ENCODE assay signal across 8 mouse cellular contexts in the genomic region with DNA sequence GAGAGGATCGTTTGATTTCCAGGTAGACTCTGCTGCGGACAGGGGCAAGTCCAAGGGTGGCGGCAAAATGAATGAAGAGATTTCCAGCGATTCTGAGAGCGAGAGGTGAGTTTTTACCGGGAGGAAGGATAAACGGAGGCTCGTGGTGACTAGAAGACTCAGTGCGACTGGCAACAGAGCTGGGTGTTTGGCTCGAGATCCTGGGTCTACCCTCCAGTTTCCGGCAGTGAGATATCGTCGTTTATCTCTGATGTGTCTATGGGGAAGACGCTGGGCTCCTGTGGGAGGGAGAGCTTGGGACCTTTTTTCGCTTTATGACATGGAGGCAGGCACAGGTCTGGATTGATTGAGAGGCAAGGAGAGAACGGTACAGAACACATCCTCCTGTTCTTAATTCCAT. TPM values are rescaled to one million over a fixed set of nuclear protein-coding genes. Genes with fewer than 3 reads are reported as not detected.
A peak's percentile ranks its signal among the peaks of the same experiment; 100 is the strongest.
DNase-seq lines count a peak whose midpoint lies in the region; ATAC-seq and TF ChIP-seq lines count a peak whose summit lies in the region.

No protein-coding gene starts in this region.

- H3K27ac ChIP-seq in kidney, postnatal 0 days: no peak overlapping the region
- H3K27ac ChIP-seq in ES-Bruce4 (ENCODE audit: insufficient read depth, low read length): no peak overlapping the region
- peak overlapping the region; percentile 83 for H3K27ac ChIP-seq in forebrain, embryonic 10.5 days
- no peak overlapping the region for H3K27ac ChIP-seq in limb, embryonic 12.5 days
- no peak overlapping the region for H3K27ac ChIP-seq in neural tube, embryonic 14.5 days (ENCODE audit: low read depth, low read length)

- no peak for ATAC-seq in kidney, postnatal 0 days (replicated peaks; ENCODE audit: low FRiP score, low read depth)
- no peak for ATAC-seq in limb, embryonic 12.5 days (ENCODE audit: insufficient number of reproducible peaks, insufficient read depth, low FRiP score, low TSS enrichment, low read depth)
- no peak for ATAC-seq in neural tube, embryonic 14.5 days (ENCODE audit: low read depth)
- no peak for ATAC-seq in activated CD4-positive, CD25-positive, alpha-beta regulatory T cell, adult 4 months

- TF ChIP-seq POLR2A in ES-Bruce4 (IDR thresholded peaks at IDR 0.05; ENCODE audit: insufficient read depth, low read length): no peak

- H3K4me1 ChIP-seq in kidney, postnatal 0 days (replicated peaks; ENCODE audit: insufficient read depth, low read length): peaks cover 12% of the 10 kb centered on the region
- H3K4me1 ChIP-seq in ES-Bruce4 (ENCODE audit: control insufficient read depth, insufficient read depth, low read length): peaks cover 2% of the 10 kb centered on the region
- H3K4me1 ChIP-seq in forebrain, embryonic 10.5 days: peaks cover 62% of the 10 kb centered on the region
- peaks cover 33% of the 10 kb centered on the region for H3K4me1 ChIP-seq in limb, embryonic 12.5 days (replicated peaks)
- H3K4me1 ChIP-seq in neural tube, embryonic 14.5 days (ENCODE audit: control insufficient read depth, insufficient read depth, low read length): peaks cover 9% of the 10 kb centered on the region

- WGBS in kidney, postnatal 0 days: 2% methylated on average over 16 of the region's 16 CpGs
- WGBS in forebrain, embryonic 10.5 days: 8% methylated on average over 16 of the region's 16 CpGs
- 2% methylated on average over 16 of the region's 16 CpGs for WGBS in limb, embryonic 12.5 days
- 5% methylated on average over 16 of the region's 16 CpGs for WGBS in neural tube, embryonic 14.5 days

- no peak for TF ChIP-seq EP300 in ES-Bruce4 (IDR thresholded peaks at IDR 0.05; ENCODE audit: insufficient read depth, low read depth, low read length)

- DNase-seq in kidney, postnatal 0 days (ENCODE audit: low spot score): no peak
- DNase-seq in kidney, postnatal 36 days: no peak
- DNase-seq in forebrain, embryonic 10.5 days (ENCODE audit: extremely low spot score, low spot score): no peak
- no peak for DNase-seq in adipocyte (ENCODE audit: low spot score)

- peaks cover 10% of the 10 kb centered on the region; the same call in 1 of the 2 replicates for H3K36me3 ChIP-seq in kidney, postnatal 0 days (ENCODE audit: insufficient read depth, low read length)
- peaks cover 8% of the 10 kb centered on the region for H3K36me3 ChIP-seq in ES-Bruce4 (ENCODE audit: control insufficient read depth, insufficient read depth, low read length, poor library complexity, severe bottlenecking)
- peaks cover 36% of the 10 kb centered on the region for H3K36me3 ChIP-seq in forebrain, embryonic 10.5 days (replicated peaks)
- H3K36me3 ChIP-seq in limb, embryonic 12.5 days: peaks cover 35% of the 10 kb centered on the region
- H3K36me3 ChIP-seq in neural tube, embryonic 14.5 days (ENCODE audit: control insufficient read depth, insufficient read depth, low read length): peaks cover 7% of the 10 kb centered on the region; the same call in 1 of the 2 replicates

- TF ChIP-seq CTCF in kidney, postnatal 0 days (IDR thresholded peaks at IDR 0.05; ENCODE audit: low read depth): no peak
- no peak for TF ChIP-seq CTCF in ES-Bruce4 (IDR thresholded peaks at IDR 0.05; ENCODE audit: low read depth, low read length)

- H3K9ac ChIP-seq in kidney, postnatal 0 days (ENCODE audit: low read depth, low read length): peak overlapping the region; percentile 67
- H3K9ac ChIP-seq in ES-Bruce4 (ENCODE audit: low read depth, poor library complexity, severe bottlenecking): peak overlapping the region; percentile 86
- peak overlapping the region; percentile 67 for H3K9ac ChIP-seq in limb, embryonic 12.5 days (replicated peaks)
- peak overlapping the region; percentile 57 for H3K9ac ChIP-seq in neural tube, embryonic 14.5 days (replicated peaks; ENCODE audit: low read depth, low read length)

- H3K27me3 ChIP-seq in kidney, postnatal 0 days (ENCODE audit: insufficient read depth, low read length): no peaks in the 10 kb centered on the region
- no peaks in the 10 kb centered on the region for H3K27me3 ChIP-seq in ES-Bruce4 (ENCODE audit: control insufficient read depth, insufficient read depth, low read length, poor library complexity, severe bottlenecking)
- H3K27me3 ChIP-seq in forebrain, embryonic 10.5 days (ENCODE audit: poor library complexity, severe bottlenecking): 0 out of 2 replicates have a peak, but pooled peaks cover 9% of the 10 kb centered on the region
- H3K27me3 ChIP-seq in limb, embryonic 12.5 days: no peaks in the 10 kb centered on the region
- H3K27me3 ChIP-seq in neural tube, embryonic 14.5 days (ENCODE audit: control insufficient read depth, insufficient read depth, low read length): no peaks in the 10 kb centered on the region

- H3K9me3 ChIP-seq in kidney, postnatal 0 days (replicated peaks; ENCODE audit: low read length): no peaks in the 10 kb centered on the region
- H3K9me3 ChIP-seq in ES-Bruce4 (replicated peaks; ENCODE audit: control insufficient read depth, insufficient read depth, low read length, poor library complexity, severe bottlenecking): no peaks in the 10 kb centered on the region
- no peaks in the 10 kb centered on the region for H3K9me3 ChIP-seq in forebrain, embryonic 10.5 days
- H3K9me3 ChIP-seq in limb, embryonic 12.5 days: no peaks in the 10 kb centered on the region
- no peaks in the 10 kb centered on the region for H3K9me3 ChIP-seq in neural tube, embryonic 14.5 days (ENCODE audit: control insufficient read depth, low read length)

- H3K4me3 ChIP-seq in kidney, postnatal 0 days (replicated peaks; ENCODE audit: low read depth, low read length): peak overlapping the region; percentile 61
- peak overlapping the region; percentile 96 for H3K4me3 ChIP-seq in ES-Bruce4 (ENCODE audit: low read depth, low read length)
- H3K4me3 ChIP-seq in forebrain, embryonic 10.5 days: peak overlapping the region; percentile 87
- peak overlapping the region; percentile 59 for H3K4me3 ChIP-seq in limb, embryonic 12.5 days (replicated peaks)
- H3K4me3 ChIP-seq in neural tube, embryonic 14.5 days (ENCODE audit: low read depth, low read length): peak overlapping the region; percentile 62

- peak overlapping the region; percentile 75 for H3K4me2 ChIP-seq in kidney, postnatal 0 days (ENCODE audit: low read length)
- peak overlapping the region; percentile 80 for H3K4me2 ChIP-seq in limb, embryonic 12.5 days
- peak overlapping the region; percentile 87 for H3K4me2 ChIP-seq in neural tube, embryonic 14.5 days (ENCODE audit: low read depth, low read length)

RNA-seq across cellular contexts. Expression of gene Parp3, which starts 0.9 kb away (rescaled TPM):
- polyA plus RNA-seq in kidney, postnatal 0 days (2015; fragmentation: Nextera tagmentation; extraction: Ambion mirVana): 5.8 and 6.4 TPM in 2 replicates
- 5.1 and 8.0 TPM in 2 replicates for polyA plus RNA-seq in ES-Bruce4 (2011; ENCODE audit: insufficient read depth, insufficient read length, low read depth, missing spikeins)
- 2.1 and 2.6 TPM in 2 replicates for polyA plus RNA-seq in forebrain, embryonic 10.5 days (2016; fragmentation: Nextera tagmentation; extraction: Ambion mirVana)
- polyA plus RNA-seq in limb, embryonic 12.5 days (2016; fragmentation: Nextera tagmentation; extraction: Ambion mirVana): 2.8 and 3.5 TPM in 2 replicates
- polyA plus RNA-seq in neural tube, embryonic 14.5 days (2014; fragmentation: Nextera tagmentation; extraction: Ambion mirVana): 0.17 and 0.36 TPM in 2 replicates
- 10 to 100 TPM; 36.0 to 48.1 TPM for polyA plus RNA-seq in activated CD4-positive, CD25-positive, alpha-beta regulatory T cell, adult 4 months (2017; shearing (Covaris generic))

RNA-seq across cellular contexts. Expression of gene Rrp9, which starts 1.9 kb away (rescaled TPM):
- 35.6 and 40.0 TPM in 2 replicates for polyA plus RNA-seq in kidney, postnatal 0 days (2015; fragmentation: Nextera tagmentation; extraction: Ambion mirVana)
- 82.1 and 89.4 TPM in 2 replicates for polyA plus RNA-seq in ES-Bruce4 (2011; ENCODE audit: insufficient read depth, insufficient read length, low read depth, missing spikeins)
- 85.2 and 91.4 TPM in 2 replicates for polyA plus RNA-seq in forebrain, embryonic 10.5 days (2016; fragmentation: Nextera tagmentation; extraction: Ambion mirVana)
- polyA plus RNA-seq in limb, embryonic 12.5 days (2016; fragmentation: Nextera tagmentation; extraction: Ambion mirVana): 59.0 and 61.1 TPM in 2 replicates
- polyA plus RNA-seq in neural tube, embryonic 14.5 days (2014; fragmentation: Nextera tagmentation; extraction: Ambion mirVana): 36.1 and 36.2 TPM in 2 replicates
- 10 to 100 TPM; 23.1 to 33.9 TPM for polyA plus RNA-seq in activated CD4-positive, CD25-positive, alpha-beta regulatory T cell, adult 4 months (2017; shearing (Covaris generic))

RNA-seq across cellular contexts. Expression of gene Gpr62, which starts 11.9 kb away (rescaled TPM):
- polyA plus RNA-seq in kidney, postnatal 0 days (2015; fragmentation: Nextera tagmentation; extraction: Ambion mirVana): 0.52 and 0.91 TPM in 2 replicates
- 0.30 and 0.44 TPM in 2 replicates for polyA plus RNA-seq in ES-Bruce4 (2011; ENCODE audit: insufficient read depth, insufficient read length, low read depth, missing spikeins)
- 0.10 and 0.27 TPM in 2 replicates for polyA plus RNA-seq in forebrain, embryonic 10.5 days (2016; fragmentation: Nextera tagmentation; extraction: Ambion mirVana)
- 0.65 and 0.90 TPM in 2 replicates for polyA plus RNA-seq in limb, embryonic 12.5 days (2016; fragmentation: Nextera tagmentation; extraction: Ambion mirVana)
- 1.5 and 1.7 TPM in 2 replicates for polyA plus RNA-seq in neural tube, embryonic 14.5 days (2014; fragmentation: Nextera tagmentation; extraction: Ambion mirVana)
- not detected for polyA plus RNA-seq in activated CD4-positive, CD25-positive, alpha-beta regulatory T cell, adult 4 months (2017; shearing (Covaris generic))

RNA-seq across cellular contexts. Expression of gene Iqcf1, which starts 22.1 kb away (rescaled TPM):
- polyA plus RNA-seq in kidney, postnatal 0 days (2015; fragmentation: Nextera tagmentation; extraction: Ambion mirVana): not detected in 2 replicates
- polyA plus RNA-seq in ES-Bruce4 (2011; ENCODE audit: insufficient read depth, insufficient read length, low read depth, missing spikeins): not detected in 2 replicates
- not detected in 2 replicates for polyA plus RNA-seq in forebrain, embryonic 10.5 days (2016; fragmentation: Nextera tagmentation; extraction: Ambion mirVana)
- not detected in 2 replicates for polyA plus RNA-seq in limb, embryonic 12.5 days (2016; fragmentation: Nextera tagmentation; extraction: Ambion mirVana)
- not detected in 2 replicates for polyA plus RNA-seq in neural tube, embryonic 14.5 days (2014; fragmentation: Nextera tagmentation; extraction: Ambion mirVana)
- polyA plus RNA-seq in activated CD4-positive, CD25-positive, alpha-beta regulatory T cell, adult 4 months (2017; shearing (Covaris generic)): not detected

RNA-seq across cellular contexts. Expression of gene Pcbp4, which starts 24.6 kb away (rescaled TPM):
- 78.6 and 79.7 TPM in 2 replicates for polyA plus RNA-seq in kidney, postnatal 0 days (2015; fragmentation: Nextera tagmentation; extraction: Ambion mirVana)
- 99.2 and 115 TPM in 2 replicates for polyA plus RNA-seq in ES-Bruce4 (2011; ENCODE audit: insufficient read depth, insufficient read length, low read depth, missing spikeins)
- 337 and 351 TPM in 2 replicates for polyA plus RNA-seq in forebrain, embryonic 10.5 days (2016; fragmentation: Nextera tagmentation; extraction: Ambion mirVana)
- 172 and 176 TPM in 2 replicates for polyA plus RNA-seq in limb, embryonic 12.5 days (2016; fragmentation: Nextera tagmentation; extraction: Ambion mirVana)
- 166 and 182 TPM in 2 replicates for polyA plus RNA-seq in neural tube, embryonic 14.5 days (2014; fragmentation: Nextera tagmentation; extraction: Ambion mirVana)
- 1 to 10 TPM; 4.5 to 4.8 TPM for polyA plus RNA-seq in activated CD4-positive, CD25-positive, alpha-beta regulatory T cell, adult 4 months (2017; shearing (Covaris generic))
